Mouse (Mus musculus) liver, embryonic 16.5 days (tissue): ENCODE results near the gene Slc38a3. TPM values are rescaled to one million over a fixed set of nuclear protein-coding genes. Genes with fewer than 3 reads are reported as not detected.

ENCODE experiments used
- ATAC-seq: fragments of 200-750 bp; cut with Nextera tagmentation; 2 replicates; pipeline ENCODE4 v1.8.0; 2017; ENCODE audit warnings: low read depth, mild to moderate bottlenecking, moderate number of reproducible peaks, moderate library complexity
- H3K27ac ChIP-seq: fragments of 300-500 bp; sonication (generic); 2 replicates; pipeline ENCODE4 v1.5.1; 2014; ENCODE audit warnings: mild to moderate bottlenecking, low read length
- H3K27me3 ChIP-seq: fragments of 300-500 bp; sonication (generic); 2 replicates; pipeline ENCODE4 v1.6.1; 2014; ENCODE audit warnings: low read depth, low read length, mixed read lengths; ENCODE audit not compliant: control insufficient read depth, insufficient read depth
- H3K36me3 ChIP-seq: fragments of 300-500 bp; sonication (generic); 2 replicates; pipeline ENCODE4 v1.6.1; 2014; ENCODE audit warnings: mild to moderate bottlenecking; ENCODE audit not compliant: control insufficient read depth, insufficient read depth
- H3K4me1 ChIP-seq: fragments of 300-500 bp; sonication (generic); 2 replicates; pipeline ENCODE4 v1.6.1; 2014; ENCODE audit warnings: low read depth, low read length, mixed read lengths; ENCODE audit not compliant: control insufficient read depth
- H3K4me2 ChIP-seq: fragments of 300-500 bp; sonication (generic); 2 replicates; pipeline ENCODE4 v1.6.1; 2014; ENCODE audit warnings: low read depth, low read length, mixed read lengths
- H3K4me3 ChIP-seq: fragments of 300-500 bp; sonication (generic); 2 replicates; pipeline ENCODE4 v1.5.1; 2014; ENCODE audit warnings: low read depth, mild to moderate bottlenecking, low read length
- H3K9ac ChIP-seq: fragments of 300-500 bp; sonication (generic); 2 replicates; pipeline ENCODE4 v1.6.1; 2014; ENCODE audit warnings: low read depth, low read length
- H3K9me3 ChIP-seq: fragments of 300-500 bp; sonication (generic); replicated peaks from 2 replicates; pipeline ENCODE4 v1.6.1; 2016; ENCODE audit warnings: low read length; ENCODE audit not compliant: control insufficient read depth
- WGBS: fragments of 180-500 bp; shearing (Covaris S2); extraction: QIAGEN DNeasy Blood & Tissue Kit; methylation state at CpG from one replicate; pipeline ENCODE4 v1.1.7; 2014; ENCODE audit not compliant: insufficient replicate concordance; 5-methylcytosine and 5-hydroxymethylcytosine counted together
- polyA plus RNA-seq: library from polyadenylated mRNA; unstranded; fragments of >200 nt; fragmentation: Nextera tagmentation; extraction: Ambion mirVana; gene quantifications from 2 replicates; pipeline ENCODE4 v1.2.1, GENCODE M21; 2015

Gene Slc38a3
- polyA plus RNA-seq, 1 experiment from 2014 or later = 75.2 TPM

- H3K4me1 ChIP-seq = peaks cover 28% of the 10 kb centered on the region
- no peak overlapping the region for H3K9ac ChIP-seq
- no peak overlapping the region for H3K27ac ChIP-seq
- ATAC-seq = no peak
- no peaks in the 10 kb centered on the region for H3K9me3 ChIP-seq
- H3K36me3 ChIP-seq = no peaks in the 10 kb centered on the region
- no peak overlapping the region for H3K4me3 ChIP-seq
- WGBS = 69% methylated on average over 7 of the region's 7 CpGs
- no peaks in the 10 kb centered on the region for H3K27me3 ChIP-seq
- H3K4me2 ChIP-seq = no peak overlapping the region
Observed at GRCm38 (mm10) chr9:107637070-107637469, 32.3 kb downstream of the Slc38a3 start.

- H3K36me3 ChIP-seq = no peaks in the 10 kb centered on the region
- peak; percentile 94 for ATAC-seq
- peaks cover 44% of the 10 kb centered on the region for H3K4me1 ChIP-seq
- no peaks in the 10 kb centered on the region for H3K27me3 ChIP-seq
- peak within 1 kb of the TSS; percentile 92 for H3K27ac ChIP-seq
- peak within 1 kb of the TSS; percentile 92 for H3K9ac ChIP-seq
- 1% methylated on average over 38 of the region's 38 CpGs for WGBS
- peak within 1 kb of the TSS; percentile 99 for H3K4me2 ChIP-seq
- H3K9me3 ChIP-seq = no peaks in the 10 kb centered on the region
- peak within 1 kb of the TSS; percentile 78 for H3K4me3 ChIP-seq
Observed at GRCm38 (mm10) chr9:107635279-107636028, 33.9 kb downstream of the Slc38a3 start, which contains the start of gene Gnai2. Gene Gnai2, minus strand, starts transcription at chr9:107635367.

GRCm38 (mm10) chr9:107634406-107635278, 34.7 kb downstream of the Slc38a3 start:
- H3K4me2 ChIP-seq = peak overlapping the region; percentile 99
- no peaks in the 10 kb centered on the region for H3K27me3 ChIP-seq
- no peaks in the 10 kb centered on the region for H3K36me3 ChIP-seq
- H3K27ac ChIP-seq = peak overlapping the region; percentile 92
- H3K9me3 ChIP-seq = no peaks in the 10 kb centered on the region
- peak; percentile 1; the same call in 1 of the 2 replicates for ATAC-seq
- peak overlapping the region; percentile 92 for H3K9ac ChIP-seq
- peak overlapping the region; percentile 78 for H3K4me3 ChIP-seq
- WGBS = under 1% methylated on average over 35 of the region's 35 CpGs
- H3K4me1 ChIP-seq = peaks cover 52% of the 10 kb centered on the region

GRCm38 (mm10) chr9:107633661-107634405, 35.5 kb downstream of the Slc38a3 start:
- under 1% methylated on average over 15 of the region's 15 CpGs for WGBS
- H3K36me3 ChIP-seq = no peaks in the 10 kb centered on the region
- H3K4me1 ChIP-seq = peaks cover 60% of the 10 kb centered on the region
- no peaks in the 10 kb centered on the region for H3K9me3 ChIP-seq
- H3K4me3 ChIP-seq = peak overlapping the region; percentile 78
- ATAC-seq = no peak
- H3K27me3 ChIP-seq = no peaks in the 10 kb centered on the region
- H3K9ac ChIP-seq = peak overlapping the region; percentile 92
- H3K27ac ChIP-seq = peak overlapping the region; percentile 92
- peak overlapping the region; percentile 99 for H3K4me2 ChIP-seq

- under 1% methylated on average over 33 of the region's 33 CpGs for WGBS
- peak overlapping the region; percentile 99 for H3K4me2 ChIP-seq
- peaks cover 67% of the 10 kb centered on the region for H3K4me1 ChIP-seq
- no peaks in the 10 kb centered on the region for H3K9me3 ChIP-seq
- H3K9ac ChIP-seq = peak overlapping the region; percentile 92
- H3K27me3 ChIP-seq = no peaks in the 10 kb centered on the region
- H3K4me3 ChIP-seq = peak overlapping the region; percentile 78
- H3K36me3 ChIP-seq = 0 out of 2 replicates have a peak, but pooled peaks cover 2% of the 10 kb centered on the region
- H3K27ac ChIP-seq = peak overlapping the region; percentile 92
- ATAC-seq = peak; percentile 28
Observed at GRCm38 (mm10) chr9:107633091-107633660, 36.2 kb downstream of the Slc38a3 start.

GRCm38 (mm10) chr9:107632478-107632877, 36.9 kb downstream of the Slc38a3 start:
- H3K36me3 ChIP-seq = 0 out of 2 replicates have a peak, but pooled peaks cover 2% of the 10 kb centered on the region
- H3K9ac ChIP-seq = peak overlapping the region; percentile 92
- no peaks in the 10 kb centered on the region for H3K9me3 ChIP-seq
- H3K4me1 ChIP-seq = peaks cover 73% of the 10 kb centered on the region
- H3K4me3 ChIP-seq = peak overlapping the region; percentile 78
- H3K27ac ChIP-seq = peak overlapping the region; percentile 92
- 14% methylated on average over 6 of the region's 6 CpGs for WGBS
- H3K4me2 ChIP-seq = peak overlapping the region; percentile 99
- H3K27me3 ChIP-seq = no peaks in the 10 kb centered on the region
- ATAC-seq = peak; percentile 2; the same call in 1 of the 2 replicates

GRCm38 (mm10) chr9:107631861-107632260, 37.5 kb downstream of the Slc38a3 start:
- no peak for ATAC-seq
- Histone ChIP-seq H3K9me3 (no peaks in the 10 kb centered on the region), H3K4me3 (no peak overlapping the region; the same call in 1 of the 2 replicates), H3K9ac (0 out of 2 replicates have a peak overlapping the region, but pooled peaks have one; percentile 92), H3K4me2 (peak overlapping the region; percentile 99), H3K27me3 (no peaks in the 10 kb centered on the region), H3K27ac (peak overlapping the region; percentile 92), H3K36me3 (0 out of 2 replicates have a peak, but pooled peaks cover 2% of the 10 kb centered on the region), H3K4me1 (peaks cover 80% of the 10 kb centered on the region)
- 93% methylated on average over 8 of the region's 8 CpGs for WGBS

GRCm38 (mm10) chr9:107631311-107631826, 38.0 kb downstream of the Slc38a3 start:
- Histone ChIP-seq H3K27me3 (no peaks in the 10 kb centered on the region), H3K9ac (no peak overlapping the region), H3K36me3 (0 out of 2 replicates have a peak, but pooled peaks cover 2% of the 10 kb centered on the region), H3K27ac (0 out of 2 replicates have a peak overlapping the region, but pooled peaks have one; percentile 51), H3K4me2 (no peak overlapping the region), H3K4me3 (no peak overlapping the region), H3K9me3 (no peaks in the 10 kb centered on the region), H3K4me1 (peaks cover 85% of the 10 kb centered on the region)
- 82% methylated on average over 9 of the region's 9 CpGs for WGBS
- ATAC-seq = no peak
